Mouse (Mus musculus): ENCODE results near the gene Tmem19.

Tmem19 gene

DNA sequence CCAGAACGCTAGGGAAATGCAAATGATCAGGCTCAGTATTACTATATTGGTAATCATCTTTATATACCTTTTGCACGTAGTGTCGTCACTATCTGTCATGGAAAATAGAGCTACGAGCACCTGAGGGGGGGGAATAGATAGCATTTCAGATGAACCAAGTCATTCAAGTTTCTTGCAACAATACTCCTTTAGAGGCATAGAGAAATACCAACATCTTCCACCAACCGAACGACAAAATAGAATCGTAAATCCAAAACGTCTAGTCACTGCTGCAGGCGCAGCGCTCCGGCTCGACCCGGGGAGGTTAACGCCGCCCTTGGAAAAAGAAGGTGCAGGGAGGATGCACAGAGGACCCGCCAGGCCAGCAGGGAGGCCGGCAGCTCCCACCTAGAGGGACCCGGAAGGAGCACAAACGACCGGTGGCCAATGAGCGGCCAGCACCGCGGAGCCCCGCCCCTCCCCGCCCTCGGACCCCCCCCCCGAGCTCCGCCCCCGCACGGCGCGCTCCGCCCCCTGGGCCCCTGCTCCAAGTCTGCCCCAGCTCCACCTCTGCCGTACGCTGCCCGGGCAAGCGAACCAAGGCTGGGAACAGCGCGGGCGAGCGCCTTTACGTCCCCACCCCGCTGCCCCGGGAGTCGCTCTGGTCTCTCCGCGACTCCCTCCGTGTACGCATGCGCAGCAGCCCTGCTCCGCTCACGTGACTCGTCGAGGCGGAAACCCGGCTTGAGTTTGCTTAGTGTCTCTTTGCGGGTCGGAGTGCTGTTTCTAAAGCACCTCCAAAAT lies at the start of gene Tmem19:
Tmem19 (minus strand) TSS at position 662 of the 783 bp plus-strand sequence.
- peak; percentile 97 for DNase-seq (ENCODE audit: low spot score)

DNA sequence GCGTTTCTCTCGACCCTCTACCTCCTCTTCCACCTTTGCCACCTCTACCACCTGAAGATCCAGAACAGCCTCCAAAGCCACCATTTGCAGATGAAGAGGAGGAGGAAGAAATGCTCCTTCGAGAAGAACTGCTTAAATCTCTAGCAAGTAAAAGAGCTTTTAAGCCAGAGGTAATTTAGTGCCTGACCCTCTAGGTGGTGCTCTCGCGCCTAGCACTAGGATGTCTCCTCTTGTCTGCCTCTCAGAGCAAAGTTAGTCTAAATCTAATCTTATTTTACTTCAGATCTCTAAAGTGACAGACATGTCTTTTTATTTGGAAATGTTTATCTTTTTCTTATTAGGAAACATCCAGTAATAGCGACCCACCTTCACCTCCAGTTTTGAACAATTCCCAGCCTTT lies 44.1 kb upstream of the Tmem19 start:
- peak; percentile 27 for DNase-seq (ENCODE audit: low spot score)

DNA sequence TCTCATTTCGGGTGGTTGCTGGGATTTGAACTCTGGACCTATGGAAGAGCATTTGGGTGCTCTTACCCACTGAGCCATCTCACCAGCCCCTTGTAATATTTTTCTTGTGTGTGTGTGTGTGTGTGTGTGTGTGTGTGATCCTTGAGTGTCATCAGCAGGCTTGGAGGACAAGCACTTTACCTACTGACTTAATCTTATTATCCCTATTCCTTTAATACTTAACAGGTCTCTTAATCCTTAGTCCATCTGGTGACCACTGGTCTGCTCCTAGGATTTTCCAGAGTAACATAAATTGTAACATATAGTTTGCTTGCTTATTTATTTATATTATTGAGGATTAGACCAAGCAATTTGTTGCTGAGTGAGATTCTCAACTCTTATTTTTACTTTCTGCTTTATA lies 29.6 kb upstream of the Tmem19 start:
- DNase-seq (ENCODE audit: low spot score) = no peak

DNA sequence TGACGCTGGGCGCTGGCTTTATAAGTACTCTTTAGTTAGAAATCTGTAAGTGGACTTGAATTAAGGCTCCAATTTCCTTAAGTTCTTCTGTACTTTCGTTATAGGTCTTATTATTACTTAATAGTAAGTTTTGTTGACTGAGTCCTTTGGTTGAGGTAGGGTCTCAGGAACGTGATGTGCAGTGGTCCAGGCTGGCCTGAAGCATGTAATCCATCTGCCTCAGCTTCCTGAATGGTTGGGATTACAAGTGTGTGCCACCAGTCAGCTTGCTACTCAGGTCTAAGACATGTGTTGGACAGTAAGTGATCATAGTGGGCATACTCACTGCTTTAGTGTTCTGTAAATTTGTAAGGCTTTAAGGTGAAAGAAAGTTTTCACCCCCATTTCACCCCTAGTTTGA lies 28.8 kb upstream of the Tmem19 start:
- no peak for DNase-seq (ENCODE audit: low spot score)

DNA sequence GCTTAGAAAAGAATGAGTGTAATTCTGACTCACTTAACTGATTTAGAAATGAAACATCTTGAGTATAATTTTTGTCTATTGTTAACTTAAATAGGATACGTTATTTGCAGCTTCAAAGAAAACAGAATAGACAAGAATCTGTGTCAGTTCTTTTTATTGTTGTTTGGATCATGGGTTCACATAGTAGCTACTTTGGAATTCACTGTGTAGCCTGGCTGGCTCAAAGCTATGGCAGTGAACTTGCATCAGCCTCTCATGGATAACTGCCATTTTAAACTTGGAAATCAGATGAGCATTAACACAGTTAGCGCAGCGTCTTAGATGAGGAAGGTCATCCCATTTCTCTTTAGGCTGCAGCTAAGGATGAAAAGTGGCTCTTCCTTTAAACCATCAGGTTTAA lies 25.6 kb upstream of the Tmem19 start:
- no peak for DNase-seq (ENCODE audit: low spot score)

DNA sequence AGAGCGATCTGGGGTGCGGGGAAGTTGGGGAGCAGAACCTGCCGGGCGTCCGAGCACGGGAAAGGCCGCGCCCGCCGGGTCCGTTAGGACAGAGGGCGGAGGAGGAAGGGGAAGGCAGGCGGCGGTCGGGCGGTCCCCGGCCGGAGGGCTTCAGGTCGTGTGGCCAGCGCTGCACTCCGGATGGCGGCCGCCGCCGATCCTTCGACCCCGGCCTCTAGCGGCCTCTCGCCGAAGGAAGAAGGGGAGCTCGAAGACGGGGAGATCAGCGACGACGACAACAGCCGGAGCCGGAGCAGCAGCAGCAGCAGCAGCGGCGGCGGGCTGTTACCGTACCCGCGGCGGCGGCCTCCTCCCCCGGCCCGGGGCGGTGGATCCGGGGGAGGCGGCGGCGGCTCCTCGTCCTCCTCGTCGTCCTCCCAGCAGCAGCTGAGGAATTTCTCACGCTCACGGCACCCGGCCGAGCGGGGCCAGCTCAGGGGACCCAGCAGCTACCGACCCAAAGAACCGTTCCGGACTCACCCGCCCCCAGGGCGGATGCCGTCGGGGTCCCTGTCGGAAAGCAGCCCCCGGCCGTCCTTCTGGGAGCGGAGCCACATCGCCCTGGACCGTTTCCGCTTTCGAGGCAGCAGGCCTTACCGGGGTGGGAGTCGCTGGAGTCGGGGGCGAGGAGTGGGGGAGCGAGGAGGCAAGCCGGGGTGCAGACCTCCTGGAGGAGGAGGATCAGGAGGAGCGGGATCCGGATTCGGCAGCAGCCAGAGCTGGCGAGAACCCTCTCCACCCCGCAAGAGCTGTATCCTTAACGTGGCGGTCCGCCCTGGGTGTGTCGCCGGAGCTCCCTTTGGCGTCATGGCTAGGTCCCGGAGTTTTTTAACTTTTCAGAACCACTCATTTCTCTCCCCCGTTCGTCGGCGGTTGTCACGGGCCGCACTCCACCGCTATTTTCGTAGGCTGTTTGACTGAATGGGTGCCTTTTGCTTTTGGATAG lies 23.0 kb upstream of the Tmem19 start:
- DNase-seq (ENCODE audit: low spot score) = peak; percentile 74

DNA sequence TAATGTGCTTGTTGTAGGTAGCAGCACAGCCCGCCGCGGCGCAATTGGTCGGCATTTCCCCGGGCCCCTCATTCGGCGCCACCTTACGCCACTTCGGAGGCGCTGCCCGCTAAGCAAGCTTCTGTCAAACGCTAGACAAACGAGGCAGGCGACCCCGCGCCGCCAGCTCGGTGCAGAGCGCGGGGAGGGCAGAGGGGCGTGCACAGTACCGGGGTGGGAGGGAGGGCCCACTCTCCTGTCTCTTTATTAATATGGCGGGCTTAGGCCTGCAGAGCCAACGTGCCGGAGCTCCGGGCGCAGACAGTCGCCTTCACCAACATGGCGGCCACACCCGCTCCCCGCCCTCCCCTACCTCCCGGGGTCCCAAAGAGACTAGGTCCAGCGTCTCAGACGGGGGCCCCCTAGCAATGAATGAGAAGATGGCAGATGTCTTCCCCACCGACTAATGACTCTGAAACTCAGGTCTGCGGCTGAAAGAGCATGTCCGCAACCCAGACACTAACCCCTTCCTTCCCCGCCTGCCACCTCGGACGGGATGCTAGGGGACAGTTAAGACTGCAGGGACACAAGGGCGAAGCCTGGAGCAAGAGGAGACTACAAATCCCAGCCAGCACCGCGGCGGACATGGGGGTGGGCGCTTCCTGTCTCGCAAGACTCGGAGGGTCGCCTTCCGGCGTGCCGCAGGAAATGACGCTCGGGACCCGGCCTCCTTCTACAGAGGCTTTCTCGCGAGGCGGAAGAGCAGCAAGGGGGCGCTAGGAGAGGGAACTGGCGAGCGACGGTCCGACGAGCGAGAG lies 22.1 kb upstream of the Tmem19 start, which contains the start of the genes Thap2 and Zfc3h1:
Thap2 (minus strand) TSS at position 223 of the 797 bp plus-strand sequence.
Zfc3h1 (plus strand) TSS at position 739 of the 797 bp plus-strand sequence.
- peak; percentile 99 for DNase-seq (ENCODE audit: low spot score)

DNA sequence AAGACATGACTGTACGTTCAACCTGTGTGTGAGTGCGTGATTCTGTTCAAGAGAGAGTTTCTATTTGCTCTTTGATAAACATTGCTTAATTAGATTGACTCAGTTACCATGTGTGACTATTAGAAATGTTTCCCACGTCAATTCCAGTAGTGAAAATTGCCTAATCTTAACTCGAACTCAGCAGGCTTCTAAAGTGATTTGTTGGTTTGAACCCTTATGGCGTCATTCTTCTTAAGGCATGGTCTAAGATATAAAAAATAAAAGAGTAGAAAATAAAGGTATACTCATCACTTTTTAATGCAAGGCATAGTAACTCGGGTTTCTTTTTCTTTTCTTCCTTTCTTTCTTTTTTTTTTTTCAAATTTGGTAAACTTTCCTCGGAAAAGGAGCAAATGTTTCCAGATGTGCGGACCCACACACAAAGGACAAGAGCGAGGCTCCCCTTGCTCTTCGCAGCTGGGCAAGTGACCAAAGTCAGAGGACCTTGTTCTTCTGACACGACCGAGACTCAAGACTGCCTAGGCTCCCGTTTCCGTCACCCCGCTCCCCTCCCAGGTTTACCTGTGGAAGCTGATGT lies 21.4 kb upstream of the Tmem19 start:
- peak; percentile 32 for DNase-seq (ENCODE audit: low spot score)

DNA sequence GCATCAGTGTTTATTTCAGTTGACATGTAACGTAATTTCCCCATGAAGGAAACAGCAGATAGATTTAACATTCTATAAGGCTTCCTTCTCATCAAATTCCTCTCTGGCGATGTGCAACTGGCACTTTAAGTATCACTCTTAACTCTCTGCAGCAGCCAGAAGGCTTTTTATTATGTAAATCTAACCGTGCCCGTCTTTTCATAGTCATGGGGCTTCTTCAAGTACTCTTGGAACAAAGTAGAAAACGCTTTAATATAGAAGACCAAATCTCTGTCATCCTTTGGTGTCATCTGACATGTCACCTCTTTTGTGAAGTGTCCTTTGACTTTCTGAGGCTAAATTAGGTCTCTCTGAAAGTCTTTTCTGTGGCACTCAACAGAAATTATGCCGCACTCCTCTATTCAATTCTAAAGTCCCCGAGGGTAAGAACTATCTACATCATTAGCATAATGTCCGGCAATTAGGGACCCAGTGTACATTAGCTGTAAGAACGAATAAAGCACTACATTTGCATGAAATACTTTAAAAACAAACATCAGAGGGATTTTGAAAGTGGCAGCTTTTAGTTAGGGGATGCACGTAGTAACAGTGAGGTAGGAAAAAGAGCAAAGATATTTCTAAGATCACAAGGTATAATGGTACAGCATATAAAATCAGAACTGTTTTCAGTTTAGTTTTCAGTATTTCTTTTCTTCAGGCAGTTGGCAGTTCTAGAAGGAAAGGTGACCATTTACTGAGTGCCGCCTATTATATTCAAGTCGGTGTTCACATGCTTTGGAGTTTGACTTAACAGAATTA lies 20.7 kb upstream of the Tmem19 start:
- no peak for DNase-seq (ENCODE audit: low spot score)

DNA sequence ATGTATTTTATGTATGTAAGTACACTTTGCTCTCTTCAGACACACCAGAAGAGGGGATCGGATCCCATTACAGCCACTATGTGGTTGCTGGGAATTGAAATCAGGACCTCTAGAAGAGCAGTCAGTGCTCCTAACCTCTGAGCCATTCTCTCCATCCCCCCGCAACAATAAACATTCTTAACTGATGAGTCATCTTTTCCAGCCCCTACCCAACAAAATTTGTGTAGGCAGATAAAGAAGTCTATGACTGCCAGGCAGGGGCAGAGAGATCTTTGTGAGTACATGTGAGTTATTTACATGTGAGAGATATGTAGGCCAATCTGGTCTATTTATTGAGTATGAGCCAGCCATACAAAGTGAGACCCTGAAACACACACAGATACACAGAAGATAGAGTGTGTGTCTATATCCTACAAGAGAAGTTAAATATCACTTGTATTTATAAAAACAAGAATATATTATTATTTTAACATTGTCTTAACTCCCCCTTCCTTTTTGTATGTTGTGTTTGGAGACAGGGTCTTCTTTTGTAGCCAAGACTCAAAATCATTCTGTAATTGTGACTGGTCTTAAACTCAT lies 19.3 kb upstream of the Tmem19 start:
- DNase-seq (ENCODE audit: low spot score) = no peak

DNA sequence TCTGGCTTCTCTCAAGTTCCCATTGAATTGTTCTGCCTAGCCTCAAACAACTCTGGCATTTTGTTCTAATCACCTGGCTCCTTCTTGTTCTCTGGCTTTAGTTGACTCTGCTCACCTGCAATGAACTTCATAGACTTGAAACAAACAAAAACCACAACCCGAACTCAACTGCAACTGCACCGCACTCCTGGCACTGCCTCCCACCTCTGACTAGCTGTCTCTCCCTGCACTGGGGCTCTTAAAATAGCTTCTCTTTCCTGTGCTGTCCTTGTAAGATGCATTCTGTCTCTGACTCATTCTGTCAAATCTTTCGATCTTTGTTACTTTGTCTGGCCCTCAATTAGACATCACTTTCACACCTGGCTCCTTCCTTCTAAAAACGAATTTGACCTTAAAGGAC lies 850 bp upstream of the Tmem19 start:
- no peak for DNase-seq (ENCODE audit: low spot score)

DNA sequence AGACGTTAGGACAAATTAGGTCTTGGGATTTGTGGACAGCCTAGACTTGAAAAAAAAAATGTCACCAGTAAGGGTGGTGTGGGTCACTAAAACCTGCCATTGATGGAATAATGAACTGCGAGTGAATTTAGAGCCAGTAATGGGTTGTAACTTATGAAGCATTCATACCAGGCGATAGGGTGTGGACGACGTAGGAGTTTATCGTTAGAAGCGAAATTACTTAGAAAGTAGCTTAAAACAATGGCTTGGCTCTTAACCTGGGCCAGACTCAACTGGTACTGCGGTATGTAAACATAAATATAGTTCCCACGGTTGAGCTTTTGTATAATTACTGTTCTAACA lies 293 bp upstream of the Tmem19 start:
- no peak for DNase-seq (ENCODE audit: low spot score)

DNA sequence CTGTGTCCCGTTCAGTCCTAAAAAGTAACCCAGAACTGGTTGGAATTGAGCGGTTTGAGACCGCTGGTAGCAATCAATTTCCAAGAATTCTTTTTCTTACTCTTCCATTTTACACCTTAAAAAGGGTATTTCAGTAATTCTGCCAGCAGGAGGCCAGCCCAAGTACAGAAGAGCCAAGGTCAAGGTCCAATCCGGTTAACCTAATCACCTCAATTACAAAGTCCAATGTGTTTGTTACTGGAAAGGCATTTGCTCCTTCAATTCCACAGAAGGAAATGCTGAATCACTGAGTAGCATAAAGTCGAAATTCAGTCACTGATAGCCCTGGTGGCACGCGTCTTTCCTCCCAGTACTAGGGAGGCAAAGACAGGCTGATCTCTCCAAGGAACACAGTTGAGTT lies 3.2 kb downstream of the Tmem19 start:
- DNase-seq (ENCODE audit: low spot score) = peak; percentile 53

DNA sequence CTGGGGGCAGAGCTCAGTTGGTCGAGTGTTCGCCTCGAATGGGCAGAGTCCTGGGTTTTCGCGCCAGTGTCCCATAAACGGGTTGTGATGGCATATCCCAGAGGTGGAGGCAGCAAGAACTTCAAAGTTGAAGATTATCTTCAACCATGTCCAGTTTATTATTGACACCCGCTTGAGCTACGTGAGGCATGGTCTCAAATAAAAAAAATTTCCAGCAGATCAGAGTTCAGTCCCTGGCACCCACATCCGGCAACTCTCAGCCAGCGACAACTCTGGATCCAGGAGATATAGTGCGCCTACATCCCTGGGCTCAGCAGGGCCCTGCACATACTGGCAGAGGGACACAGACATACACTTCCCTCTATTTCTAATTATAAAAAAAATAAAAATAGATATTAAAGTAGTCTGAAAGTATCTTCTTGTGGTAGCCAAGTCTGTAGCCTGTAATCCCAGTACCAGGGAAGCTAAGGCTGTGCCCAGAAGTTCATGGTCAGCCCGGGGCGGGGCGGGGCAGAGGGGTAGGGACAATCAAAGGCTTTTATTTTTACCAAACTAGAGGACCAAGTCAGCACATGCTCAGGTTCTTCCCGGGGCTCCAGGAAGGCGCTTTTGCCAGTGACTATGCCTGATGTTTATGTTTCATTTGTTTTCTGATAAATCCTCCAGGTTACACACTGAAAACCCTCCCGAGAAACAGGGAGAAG lies 3.9 kb downstream of the Tmem19 start:
- DNase-seq (ENCODE audit: low spot score) = no peak

DNA sequence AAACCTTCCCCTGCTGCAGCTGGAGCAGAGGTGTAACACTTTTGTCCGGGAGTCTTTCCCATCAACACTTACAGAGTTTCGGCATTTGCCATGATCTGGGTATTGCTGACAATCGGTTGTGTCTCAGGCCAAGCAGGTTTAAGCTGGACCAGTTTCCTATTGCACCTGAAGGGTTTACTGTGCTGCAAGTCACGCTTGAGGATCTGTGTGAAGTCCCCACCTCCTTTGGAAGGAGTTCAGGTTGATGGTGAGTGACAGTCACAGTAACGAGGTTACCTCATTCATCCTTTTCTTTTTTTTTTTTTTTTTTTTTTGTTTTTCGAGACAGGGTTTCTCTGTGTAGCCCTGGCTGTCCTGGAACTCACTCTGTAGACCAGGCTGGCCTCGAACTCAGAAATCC lies 6.2 kb downstream of the Tmem19 start:
- DNase-seq (ENCODE audit: low spot score) = no peak

DNA sequence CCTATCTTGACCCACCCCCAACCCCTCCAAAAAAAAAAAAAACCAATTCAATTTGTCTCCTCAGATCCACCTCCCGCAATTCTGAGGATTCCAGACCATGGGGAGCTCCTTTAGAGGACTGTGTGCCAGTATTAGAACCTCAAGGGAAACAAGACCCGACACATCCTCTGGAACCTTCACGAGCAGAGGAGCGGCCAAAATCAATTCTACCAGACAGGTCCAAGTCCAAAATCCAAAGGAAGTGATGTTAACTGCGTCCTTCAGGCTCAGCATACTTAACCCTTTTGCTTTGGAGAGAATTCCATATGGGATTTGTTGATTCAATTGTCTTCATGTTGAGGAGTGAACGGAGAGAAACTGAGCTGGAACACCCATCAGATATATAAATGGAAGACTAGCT lies 7.3 kb downstream of the Tmem19 start:
- no peak for DNase-seq (ENCODE audit: low spot score)

DNA sequence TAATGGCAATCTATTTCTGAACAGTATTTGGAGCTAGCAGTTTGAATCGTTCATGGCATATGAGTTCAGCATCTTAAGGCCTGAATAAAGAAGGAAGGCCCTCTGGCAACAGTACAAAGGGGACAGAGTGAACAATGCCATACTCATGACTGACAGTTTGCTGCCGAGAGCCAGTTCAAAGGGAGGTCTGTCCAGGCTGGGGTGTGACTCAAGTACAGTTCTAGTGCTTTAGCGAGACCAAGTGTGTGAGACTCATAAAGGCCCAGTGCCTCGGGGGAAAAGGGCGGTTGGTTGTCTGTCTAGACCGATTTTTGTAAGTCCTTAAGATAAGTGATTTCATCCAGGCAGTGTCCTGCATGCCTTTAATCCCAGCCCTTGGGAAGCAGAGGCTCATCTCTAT lies 7.7 kb downstream of the Tmem19 start:
- no peak for DNase-seq (ENCODE audit: low spot score)

DNA sequence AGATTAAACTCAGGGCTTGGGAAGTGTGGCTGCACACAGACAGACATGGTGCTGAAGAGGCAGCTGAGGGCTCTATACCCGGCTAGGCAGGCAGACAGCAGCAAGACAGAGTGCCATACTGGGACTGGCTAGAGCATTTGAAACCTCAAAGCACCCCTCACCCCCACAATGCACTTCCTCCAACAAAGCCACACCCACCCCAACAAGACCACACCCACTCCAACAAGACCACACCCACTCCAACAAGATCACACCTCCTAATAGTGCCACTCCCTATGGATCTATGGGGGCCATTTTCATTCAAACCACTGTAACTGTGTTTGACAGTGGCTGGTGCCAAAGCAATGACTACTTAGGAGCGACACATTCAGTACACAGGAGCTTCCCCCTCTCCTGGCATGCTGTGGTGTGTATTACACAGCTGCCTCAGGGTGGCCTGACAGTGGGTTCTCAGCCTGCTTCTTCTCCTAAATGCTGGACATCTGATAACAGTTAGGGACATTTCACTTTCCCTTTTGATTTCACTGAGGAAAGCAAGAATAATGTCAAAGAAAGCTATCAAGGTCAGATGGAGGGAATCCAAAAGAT lies 11.4 kb downstream of the Tmem19 start:
- DNase-seq (ENCODE audit: low spot score) = no peak

DNA sequence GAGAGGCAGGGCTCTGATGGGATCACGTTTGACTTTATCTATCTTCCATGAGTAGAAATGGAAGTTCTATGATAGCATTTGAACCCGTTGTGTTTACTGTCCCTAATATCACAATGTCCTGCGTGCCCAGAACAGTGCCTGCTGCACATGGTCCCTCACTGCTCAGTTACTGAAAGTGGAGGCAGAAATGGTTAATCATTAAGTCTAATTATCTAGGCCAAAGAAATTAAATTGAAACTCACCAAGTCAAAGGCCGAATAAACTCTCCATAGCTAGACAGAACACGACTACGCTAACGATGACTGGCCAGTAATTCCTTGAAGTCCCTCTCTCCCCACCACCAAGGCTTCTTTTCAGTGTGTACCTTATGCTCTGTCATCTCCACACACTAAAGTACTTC lies 12.8 kb downstream of the Tmem19 start:
- no peak for DNase-seq (ENCODE audit: low spot score)

DNA sequence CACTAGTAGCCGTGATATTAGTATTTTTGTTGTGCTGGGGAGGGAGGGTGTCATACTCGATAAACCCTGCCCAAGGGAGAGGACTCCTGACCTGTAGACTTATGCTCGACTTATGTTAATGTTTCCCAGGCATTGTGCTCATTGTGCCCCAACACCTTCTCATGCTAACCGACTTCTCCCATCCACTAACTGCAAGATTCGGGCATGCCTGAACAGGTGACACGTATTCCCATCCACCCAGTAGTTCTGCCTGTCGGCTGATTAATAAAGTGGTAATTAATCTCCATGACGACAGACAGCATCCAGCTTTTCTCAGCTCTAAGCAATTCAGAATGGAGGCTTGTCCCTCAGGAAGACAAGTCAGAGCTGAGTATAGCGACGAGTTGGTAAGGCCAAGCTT lies 13.3 kb downstream of the Tmem19 start:
- DNase-seq (ENCODE audit: low spot score) = no peak

Measured in yolk sac, embryonic 10.5 days (tissue).